Mouse (Mus musculus): ENCODE data around the gene Fyn. TPM values are rescaled to one million over a fixed set of nuclear protein-coding genes. Genes with fewer than 3 reads are reported as not detected.

Gene Fyn
- polyA plus RNA-seq, 1 experiment from 2014 or later: 22.4 TPM

- WGBS: 36% methylated on average over 5 of the region's 5 CpGs
- Histone ChIP-seq H3K27ac (ENCODE audit: low read length) (peak overlapping the region; percentile 88), H3K4me1 (ENCODE audit: insufficient read depth, low read length) (peaks cover 86% of the 10 kb centered on the region), H3K36me3 (ENCODE audit: insufficient read depth, low read length) (no peaks in the 10 kb centered on the region; the same call in 1 of the 2 replicates), H3K4me3 (ENCODE audit: low read length) (no peak overlapping the region), H3K27me3 (ENCODE audit: insufficient read depth, low read length) (no peaks in the 10 kb centered on the region), H3K9ac (replicated peaks; ENCODE audit: low read length) (0 out of 2 replicates have a peak overlapping the region, but pooled peaks have one; percentile 44), H3K9me3 (ENCODE audit: low read length) (no peaks in the 10 kb centered on the region), H3K4me2 (replicated peaks; ENCODE audit: low read depth, low read length) (no peak overlapping the region)
- ATAC-seq (ENCODE audit: low FRiP score, low TSS enrichment): peak; percentile 14; the same call in 1 of the 2 replicates
Measured at GRCm38 (mm10) chr10:39558492-39559005, 189.9 kb downstream of the Fyn start.

- H3K27me3 ChIP-seq (ENCODE audit: insufficient read depth, low read length): no peaks in the 10 kb centered on the region
Measured at GRCm38 (mm10) chr10:39559321-39559720, 190.7 kb downstream of the Fyn start.

DNA sequence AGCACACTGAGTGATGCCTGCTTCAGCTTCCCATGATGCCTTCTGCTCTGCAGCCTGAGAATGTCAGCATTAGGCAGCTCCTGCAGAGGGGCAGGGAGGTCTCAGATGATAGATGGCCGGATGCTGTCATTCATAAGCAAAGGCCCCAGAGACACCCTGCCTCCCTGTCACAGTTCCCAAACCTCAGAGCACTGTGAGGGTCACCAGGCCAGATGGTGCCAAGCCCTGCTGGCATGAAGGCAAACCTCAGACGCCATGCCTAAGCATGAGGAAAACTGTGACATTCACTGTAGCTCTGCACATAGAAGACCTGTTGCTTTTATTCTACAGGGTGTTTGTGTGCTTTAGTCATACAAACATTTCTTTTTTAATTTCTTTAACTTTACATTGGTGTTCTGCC is 193.7 kb downstream of the Fyn start:
- H3K4me2 ChIP-seq (replicated peaks; ENCODE audit: low read depth, low read length): no peak overlapping the region
- no peak overlapping the region for H3K4me3 ChIP-seq (ENCODE audit: low read length)
- 77% methylated on average over 2 of the region's 2 CpGs for WGBS
- H3K27me3 ChIP-seq (ENCODE audit: insufficient read depth, low read length): no peaks in the 10 kb centered on the region
- H3K9me3 ChIP-seq (ENCODE audit: low read length): no peaks in the 10 kb centered on the region
- H3K27ac ChIP-seq (ENCODE audit: low read length): 0 out of 2 replicates have a peak overlapping the region, but pooled peaks have one; percentile 21
- no peak overlapping the region for H3K9ac ChIP-seq (replicated peaks; ENCODE audit: low read length)
- H3K36me3 ChIP-seq (ENCODE audit: insufficient read depth, low read length): no peaks in the 10 kb centered on the region
- 0 out of 2 replicates have a peak, but pooled peaks have one; percentile 15 for ATAC-seq (ENCODE audit: low FRiP score, low TSS enrichment)
- peaks cover 64% of the 10 kb centered on the region for H3K4me1 ChIP-seq (ENCODE audit: insufficient read depth, low read length)

More at GRCm38 (mm10) chr10:39559321-39559720, 190.7 kb downstream of the Fyn start:
- ATAC-seq (ENCODE audit: low FRiP score, low TSS enrichment): no peak
- Histone ChIP-seq H3K4me1 (ENCODE audit: insufficient read depth, low read length) (peaks cover 87% of the 10 kb centered on the region), H3K4me3 (ENCODE audit: low read length) (no peak overlapping the region), H3K9ac (replicated peaks; ENCODE audit: low read length) (no peak overlapping the region), H3K4me2 (replicated peaks; ENCODE audit: low read depth, low read length) (no peak overlapping the region), H3K36me3 (ENCODE audit: insufficient read depth, low read length) (no peaks in the 10 kb centered on the region; the same call in 1 of the 2 replicates), H3K27ac (ENCODE audit: low read length) (peak overlapping the region; percentile 88), H3K9me3 (ENCODE audit: low read length) (no peaks in the 10 kb centered on the region)
- 51% methylated on average over 3 of the region's 3 CpGs for WGBS

- H3K36me3 ChIP-seq (ENCODE audit: insufficient read depth, low read length): no peaks in the 10 kb centered on the region
- H3K4me2 ChIP-seq (replicated peaks; ENCODE audit: low read depth, low read length): 0 out of 2 replicates have a peak overlapping the region, but pooled peaks have one; percentile 11
- 0 out of 2 replicates have a peak overlapping the region, but pooled peaks have one; percentile 13 for H3K9ac ChIP-seq (replicated peaks; ENCODE audit: low read length)
- peaks cover 50% of the 10 kb centered on the region for H3K4me1 ChIP-seq (ENCODE audit: insufficient read depth, low read length)
- H3K27me3 ChIP-seq (ENCODE audit: insufficient read depth, low read length): no peaks in the 10 kb centered on the region
- peak; percentile 52 for ATAC-seq (ENCODE audit: low FRiP score, low TSS enrichment)
- 0 out of 2 replicates have a peak overlapping the region, but pooled peaks have one; percentile 31 for H3K27ac ChIP-seq (ENCODE audit: low read length)
- 29% methylated on average over 24 of the region's 24 CpGs for WGBS
- no peaks in the 10 kb centered on the region for H3K9me3 ChIP-seq (ENCODE audit: low read length)
- H3K4me3 ChIP-seq (ENCODE audit: low read length): no peak overlapping the region
Measured at GRCm38 (mm10) chr10:39563552-39564223, 195.0 kb downstream of the Fyn start.

GRCm38 (mm10) chr10:39566901-39567300 is 198.2 kb downstream of the Fyn start:
- Histone ChIP-seq H3K9me3 (ENCODE audit: low read length) (no peaks in the 10 kb centered on the region), H3K4me2 (replicated peaks; ENCODE audit: low read depth, low read length) (no peak overlapping the region), H3K4me3 (ENCODE audit: low read length) (no peak overlapping the region), H3K27ac (ENCODE audit: low read length) (no peak overlapping the region), H3K27me3 (ENCODE audit: insufficient read depth, low read length) (no peaks in the 10 kb centered on the region), H3K9ac (replicated peaks; ENCODE audit: low read length) (no peak overlapping the region), H3K36me3 (ENCODE audit: insufficient read depth, low read length) (no peaks in the 10 kb centered on the region), H3K4me1 (ENCODE audit: insufficient read depth, low read length) (peaks cover 48% of the 10 kb centered on the region)
- no peak for ATAC-seq (ENCODE audit: low FRiP score, low TSS enrichment)
- WGBS: 82% methylated on average over 12 of the region's 12 CpGs

- Histone ChIP-seq H3K9ac (replicated peaks; ENCODE audit: low read length) (no peak overlapping the region), H3K27ac (ENCODE audit: low read length) (peak overlapping the region; percentile 43; the same call in 1 of the 2 replicates), H3K36me3 (ENCODE audit: insufficient read depth, low read length) (no peaks in the 10 kb centered on the region), H3K4me1 (ENCODE audit: insufficient read depth, low read length) (peaks cover 43% of the 10 kb centered on the region), H3K4me3 (ENCODE audit: low read length) (no peak overlapping the region), H3K4me2 (replicated peaks; ENCODE audit: low read depth, low read length) (no peak overlapping the region), H3K9me3 (ENCODE audit: low read length) (no peaks in the 10 kb centered on the region), H3K27me3 (ENCODE audit: insufficient read depth, low read length) (no peaks in the 10 kb centered on the region)
- WGBS: 35% methylated on average over 4 of the region's 4 CpGs
- no peak for ATAC-seq (ENCODE audit: low FRiP score, low TSS enrichment)
Measured at GRCm38 (mm10) chr10:39568991-39569390, 200.3 kb downstream of the Fyn start.

GRCm38 (mm10) chr10:39571011-39571410 is 202.4 kb downstream of the Fyn start:
- no peak overlapping the region for H3K9ac ChIP-seq (replicated peaks; ENCODE audit: low read length)
- peaks cover 34% of the 10 kb centered on the region for H3K4me1 ChIP-seq (ENCODE audit: insufficient read depth, low read length)
- no peaks in the 10 kb centered on the region for H3K9me3 ChIP-seq (ENCODE audit: low read length)
- H3K4me2 ChIP-seq (replicated peaks; ENCODE audit: low read depth, low read length): no peak overlapping the region
- H3K27me3 ChIP-seq (ENCODE audit: insufficient read depth, low read length): no peaks in the 10 kb centered on the region
- 39% methylated on average over 7 of the region's 7 CpGs for WGBS
- no peak overlapping the region for H3K4me3 ChIP-seq (ENCODE audit: low read length)
- peak overlapping the region; percentile 52 for H3K27ac ChIP-seq (ENCODE audit: low read length)
- no peak for ATAC-seq (ENCODE audit: low FRiP score, low TSS enrichment)
- H3K36me3 ChIP-seq (ENCODE audit: insufficient read depth, low read length): no peaks in the 10 kb centered on the region

GRCm38 (mm10) chr10:39572050-39572671 is 203.5 kb downstream of the Fyn start:
- Histone ChIP-seq H3K27ac (ENCODE audit: low read length) (0 out of 2 replicates have a peak overlapping the region, but pooled peaks have one; percentile 8), H3K9ac (replicated peaks; ENCODE audit: low read length) (no peak overlapping the region)
- ATAC-seq (ENCODE audit: low FRiP score, low TSS enrichment): 0 out of 2 replicates have a peak, but pooled peaks have one; percentile 24

DNA sequence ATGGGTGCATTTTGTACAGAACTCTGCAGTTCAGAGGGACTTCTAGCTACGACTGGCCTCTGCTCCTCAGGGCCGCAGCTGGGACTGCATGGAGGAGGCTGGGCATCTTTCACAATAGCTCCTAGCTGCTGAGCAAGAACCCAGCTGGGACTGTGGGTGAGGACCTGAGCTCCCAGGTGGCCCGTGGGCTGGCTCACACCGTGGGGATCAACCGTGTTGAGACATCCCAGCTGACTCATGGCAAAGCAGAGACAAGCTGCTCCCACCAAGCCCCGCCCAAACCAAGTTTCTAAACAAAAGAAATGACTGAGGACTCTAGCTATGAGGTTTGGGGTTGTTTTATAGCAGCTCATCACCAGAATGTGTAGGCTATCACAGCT is 204.0 kb downstream of the Fyn start:
- WGBS: 24% methylated on average over 6 of the region's 6 CpGs
- H3K9me3 ChIP-seq (ENCODE audit: low read length): no peaks in the 10 kb centered on the region
- no peak overlapping the region for H3K9ac ChIP-seq (replicated peaks; ENCODE audit: low read length)
- peaks cover 34% of the 10 kb centered on the region for H3K4me1 ChIP-seq (ENCODE audit: insufficient read depth, low read length)
- ATAC-seq (ENCODE audit: low FRiP score, low TSS enrichment): no peak
- no peak overlapping the region for H3K4me2 ChIP-seq (replicated peaks; ENCODE audit: low read depth, low read length)
- H3K27ac ChIP-seq (ENCODE audit: low read length): 0 out of 2 replicates have a peak overlapping the region, but pooled peaks have one; percentile 8
- H3K4me3 ChIP-seq (ENCODE audit: low read length): no peak overlapping the region
- no peaks in the 10 kb centered on the region for H3K27me3 ChIP-seq (ENCODE audit: insufficient read depth, low read length)
- no peaks in the 10 kb centered on the region for H3K36me3 ChIP-seq (ENCODE audit: insufficient read depth, low read length)

More at GRCm38 (mm10) chr10:39572050-39572671, 203.5 kb downstream of the Fyn start:
- Histone ChIP-seq H3K27me3 (ENCODE audit: insufficient read depth, low read length) (no peaks in the 10 kb centered on the region), H3K36me3 (ENCODE audit: insufficient read depth, low read length) (no peaks in the 10 kb centered on the region), H3K9me3 (ENCODE audit: low read length) (no peaks in the 10 kb centered on the region), H3K4me3 (ENCODE audit: low read length) (no peak overlapping the region), H3K4me1 (ENCODE audit: insufficient read depth, low read length) (peaks cover 34% of the 10 kb centered on the region), H3K4me2 (replicated peaks; ENCODE audit: low read depth, low read length) (no peak overlapping the region)
- 34% methylated on average over 9 of the region's 9 CpGs for WGBS
